Mouse (Mus musculus): ENCODE results near the gene Cntnap1. TPM values are rescaled to one million over a fixed set of nuclear protein-coding genes. Genes with fewer than 3 reads are reported as not detected.

Cntnap1 gene
- polyA plus RNA-seq, 1 experiment: 89.5 TPM

- TF ChIP-seq CTCF (IDR thresholded peaks at IDR 0.05; ENCODE audit: extremely low read depth, insufficient read depth, low read length) (no peak), POLR2A (IDR thresholded peaks at IDR 0.05; ENCODE audit: extremely low read depth, insufficient read depth, low read length) (no peak)
- peaks cover 5% of the 10 kb centered on the region; the same call in 1 of the 2 replicates for H3K4me1 ChIP-seq (ENCODE audit: control insufficient read depth, insufficient read depth, low read length)
- H3K27ac ChIP-seq (ENCODE audit: insufficient read depth, low read length): no peak overlapping the region
- no peak overlapping the region for H3K4me3 ChIP-seq (ENCODE audit: insufficient read depth, low read length)
Observed at GRCm38 (mm10) chr11:101168301-101168980, 1.9 kb upstream of the Cntnap1 start.

DNA sequence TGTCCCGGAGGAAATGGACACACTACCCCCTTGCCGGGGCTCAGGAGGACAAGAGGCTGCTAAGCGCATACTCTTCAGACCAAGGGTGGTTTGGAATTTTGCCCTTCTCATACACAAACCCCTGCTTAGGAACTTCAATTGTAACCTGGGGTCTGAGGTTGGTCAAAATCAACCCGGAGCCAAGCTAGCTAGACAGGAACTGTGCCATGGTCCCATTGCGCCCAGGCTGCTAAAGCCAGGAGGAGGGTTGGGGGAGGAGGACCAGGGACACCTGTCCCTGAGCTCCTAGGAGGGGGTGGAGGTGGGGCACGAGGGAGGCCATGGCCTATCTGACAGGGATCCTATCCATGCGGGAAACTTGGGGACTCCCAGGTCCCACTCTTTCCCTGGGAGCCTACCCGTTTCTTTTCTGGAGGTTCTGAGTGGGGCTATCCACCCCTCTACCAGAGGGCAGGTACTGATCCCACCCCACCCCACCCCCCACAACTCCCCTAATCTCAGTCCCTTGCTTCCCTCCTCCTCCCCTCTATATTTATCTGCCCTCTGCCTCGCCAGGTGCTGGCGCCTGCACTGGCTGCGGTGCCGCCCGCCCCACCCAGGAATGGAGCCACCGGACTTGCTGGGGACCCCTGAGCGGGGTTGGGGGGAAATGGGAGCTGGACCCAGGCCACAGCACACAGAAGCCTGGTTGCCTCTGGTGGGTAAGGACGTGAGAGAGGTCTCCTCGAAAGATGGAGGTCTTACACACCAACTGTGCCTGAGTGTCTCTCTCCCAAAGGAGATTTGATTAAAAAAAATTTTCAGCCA, 819 bp upstream of the Cntnap1 start:
- TF ChIP-seq CTCF (IDR thresholded peaks at IDR 0.05; ENCODE audit: extremely low read depth, insufficient read depth, low read length): no peak
- TF ChIP-seq POLR2A (IDR thresholded peaks at IDR 0.05; ENCODE audit: extremely low read depth, insufficient read depth, low read length): no peak
- Histone ChIP-seq H3K4me1 (ENCODE audit: control insufficient read depth, insufficient read depth, low read length) (peaks cover 5% of the 10 kb centered on the region; the same call in 1 of the 2 replicates), H3K4me3 (ENCODE audit: insufficient read depth, low read length) (peak overlapping the region; percentile 68), H3K27ac (ENCODE audit: insufficient read depth, low read length) (no peak overlapping the region)

DNA sequence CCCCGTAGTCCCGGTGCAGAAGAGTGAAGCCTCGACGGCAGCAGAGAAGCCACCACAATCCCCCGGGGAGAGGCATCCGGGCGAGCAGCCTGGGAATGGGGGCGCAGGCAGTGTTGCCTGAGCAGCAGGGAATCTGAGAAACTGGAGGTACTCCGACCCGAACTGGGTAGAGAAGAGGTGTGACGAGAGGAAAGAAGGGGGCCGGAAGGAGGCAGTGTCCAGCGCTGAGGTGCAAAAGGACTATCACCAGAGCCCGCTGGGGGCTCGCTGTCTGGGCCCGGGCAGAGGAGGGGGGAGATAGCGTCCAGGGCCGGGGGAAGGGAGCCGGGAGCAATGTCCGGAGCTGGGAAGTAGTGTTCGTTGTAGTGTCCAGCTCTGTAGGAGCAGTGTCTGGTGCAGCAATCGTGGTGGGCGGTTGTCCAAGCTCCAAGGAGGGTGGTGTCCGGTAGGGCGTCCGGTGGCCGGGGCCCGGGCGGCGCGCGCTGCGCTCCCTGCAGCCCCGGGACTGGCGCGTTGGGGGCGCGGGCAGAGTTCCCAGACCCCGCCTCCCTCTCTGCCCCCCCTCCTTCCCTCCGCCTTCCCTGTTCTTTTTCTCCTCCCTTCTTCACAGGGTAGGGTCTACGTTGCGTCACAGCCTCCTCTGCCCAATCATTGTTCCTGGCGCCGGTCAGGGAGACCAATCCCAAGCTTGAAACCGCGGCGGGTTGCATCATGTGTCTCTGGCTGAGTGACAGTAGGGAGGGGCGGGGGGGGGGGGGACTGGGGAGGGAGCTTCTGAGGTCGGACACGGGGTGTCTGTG, 688 bp downstream of the Cntnap1 start, which contains the start of gene Plekhh3:
Gene Plekhh3, minus strand, starts transcription at position 541 of the 800 bp plus-strand sequence.
- TF ChIP-seq POLR2A (IDR thresholded peaks at IDR 0.05; ENCODE audit: extremely low read depth, insufficient read depth, low read length) (0 out of 2 replicates have a peak, but pooled peaks have one; percentile 16), CTCF (IDR thresholded peaks at IDR 0.05; ENCODE audit: extremely low read depth, insufficient read depth, low read length) (no peak)
- H3K4me1 ChIP-seq (ENCODE audit: control insufficient read depth, insufficient read depth, low read length): peaks cover 5% of the 10 kb centered on the region
- peak within 1 kb of the TSS; percentile 68 for H3K4me3 ChIP-seq (ENCODE audit: insufficient read depth, low read length)
- H3K27ac ChIP-seq (ENCODE audit: insufficient read depth, low read length): peak within 1 kb of the TSS; percentile 69

- peaks cover 5% of the 10 kb centered on the region for H3K4me1 ChIP-seq (ENCODE audit: control insufficient read depth, insufficient read depth, low read length)
- TF ChIP-seq POLR2A (IDR thresholded peaks at IDR 0.05; ENCODE audit: extremely low read depth, insufficient read depth, low read length) (peak; percentile 55; the same call in 1 of the 2 replicates), CTCF (IDR thresholded peaks at IDR 0.05; ENCODE audit: extremely low read depth, insufficient read depth, low read length) (no peak)
- H3K4me3 ChIP-seq (ENCODE audit: insufficient read depth, low read length): peak overlapping the region; percentile 36
- H3K27ac ChIP-seq (ENCODE audit: insufficient read depth, low read length): peak overlapping the region; percentile 69
Observed at GRCm38 (mm10) chr11:101171721-101172433, 1.6 kb downstream of the Cntnap1 start.

DNA sequence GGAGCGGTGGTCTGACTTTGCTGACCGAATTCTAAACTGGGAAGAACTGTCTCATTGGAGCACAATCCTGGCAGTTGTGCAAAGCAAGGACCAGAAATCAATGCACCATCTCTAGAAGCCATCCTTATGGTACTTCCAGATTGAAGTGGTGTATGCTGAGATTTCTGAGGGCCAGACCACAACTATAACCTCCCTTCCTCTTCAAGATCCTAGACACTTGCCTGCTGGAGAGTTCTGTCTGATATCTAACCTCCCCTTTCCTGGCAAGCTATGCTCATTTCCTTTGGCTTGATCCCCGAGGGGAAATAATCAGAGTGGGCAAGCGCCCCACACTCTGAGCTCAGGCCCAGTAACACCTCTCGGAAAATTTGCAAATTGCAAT, 2.1 kb downstream of the Cntnap1 start:
- H3K27ac ChIP-seq (ENCODE audit: insufficient read depth, low read length): peak overlapping the region; percentile 69
- peaks cover 5% of the 10 kb centered on the region for H3K4me1 ChIP-seq (ENCODE audit: control insufficient read depth, insufficient read depth, low read length)
- H3K4me3 ChIP-seq (ENCODE audit: insufficient read depth, low read length): peak overlapping the region; percentile 36
- TF ChIP-seq POLR2A (IDR thresholded peaks at IDR 0.05; ENCODE audit: extremely low read depth, insufficient read depth, low read length) (no peak), CTCF (IDR thresholded peaks at IDR 0.05; ENCODE audit: extremely low read depth, insufficient read depth, low read length) (no peak)

DNA sequence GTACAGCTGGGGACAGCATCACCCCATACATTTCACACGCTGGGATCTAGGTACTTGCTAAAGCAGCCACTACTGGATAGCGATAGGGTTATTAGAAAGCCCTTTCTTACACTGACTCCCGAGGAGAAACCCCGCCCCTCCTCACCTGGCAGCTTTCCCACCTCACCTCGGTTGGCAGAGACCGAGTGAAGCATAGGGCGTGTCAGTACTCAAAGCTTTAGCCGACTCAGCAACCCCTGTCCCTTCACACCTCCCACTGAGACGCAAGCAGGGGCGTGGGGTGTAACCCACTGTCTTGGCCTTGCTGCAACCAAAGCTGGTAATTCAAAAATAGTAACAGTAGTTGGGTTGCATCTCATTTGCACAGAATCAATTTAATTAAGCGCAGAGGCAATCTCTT, 2.8 kb downstream of the Cntnap1 start:
- H3K4me3 ChIP-seq (ENCODE audit: insufficient read depth, low read length): peak overlapping the region; percentile 22; the same call in 1 of the 2 replicates
- H3K4me1 ChIP-seq (ENCODE audit: control insufficient read depth, insufficient read depth, low read length): peaks cover 5% of the 10 kb centered on the region
- TF ChIP-seq CTCF (IDR thresholded peaks at IDR 0.05; ENCODE audit: extremely low read depth, insufficient read depth, low read length) (no peak), POLR2A (IDR thresholded peaks at IDR 0.05; ENCODE audit: extremely low read depth, insufficient read depth, low read length) (no peak)
- 0 out of 2 replicates have a peak overlapping the region, but pooled peaks have one; percentile 14 for H3K27ac ChIP-seq (ENCODE audit: insufficient read depth, low read length)

DNA sequence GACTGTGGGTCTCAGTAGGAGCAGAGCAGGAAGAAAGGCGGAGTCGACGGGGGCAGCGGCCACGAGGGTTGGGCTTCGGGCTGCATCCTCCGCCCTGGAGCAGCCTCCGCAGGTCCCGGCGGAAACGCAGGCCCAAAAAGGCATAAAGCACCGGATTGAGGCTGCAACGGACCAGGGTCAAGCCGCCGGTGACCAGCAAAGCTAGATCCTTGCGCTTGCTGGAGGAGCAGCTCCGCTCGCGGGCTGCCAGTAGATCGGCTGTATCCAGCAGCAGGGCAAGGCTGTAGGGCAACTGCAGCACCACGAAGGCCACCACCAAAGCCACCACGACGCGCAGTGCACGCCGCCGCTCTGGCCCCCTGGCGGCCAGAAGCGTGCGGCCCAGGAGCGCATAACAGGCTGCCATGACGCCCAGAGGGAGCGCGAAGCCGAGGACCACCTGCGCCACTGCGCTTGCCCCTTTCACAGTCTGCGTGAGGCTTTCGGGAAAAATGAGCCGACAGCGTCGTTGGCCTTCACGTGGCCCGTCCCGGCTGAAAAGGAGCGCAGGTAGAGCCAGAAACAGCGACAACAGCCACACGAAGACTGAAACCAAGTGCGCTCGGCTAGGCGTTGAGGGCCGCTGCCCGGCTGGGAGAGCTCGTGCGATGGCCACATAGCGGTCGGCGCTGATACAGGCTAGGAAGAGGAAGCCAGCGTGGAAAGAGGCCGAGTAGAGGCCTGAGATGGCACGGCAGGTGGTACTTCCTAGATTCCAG, 3.5 kb downstream of the Cntnap1 start:
- Histone ChIP-seq H3K4me3 (ENCODE audit: insufficient read depth, low read length) (peak overlapping the region; percentile 22), H3K27ac (ENCODE audit: insufficient read depth, low read length) (no peak overlapping the region), H3K4me1 (ENCODE audit: control insufficient read depth, insufficient read depth, low read length) (peaks cover 5% of the 10 kb centered on the region)
- TF ChIP-seq CTCF (IDR thresholded peaks at IDR 0.05; ENCODE audit: extremely low read depth, insufficient read depth, low read length): peak; percentile 45; the same call in 1 of the 2 replicates
- no peak for TF ChIP-seq POLR2A (IDR thresholded peaks at IDR 0.05; ENCODE audit: extremely low read depth, insufficient read depth, low read length)

DNA sequence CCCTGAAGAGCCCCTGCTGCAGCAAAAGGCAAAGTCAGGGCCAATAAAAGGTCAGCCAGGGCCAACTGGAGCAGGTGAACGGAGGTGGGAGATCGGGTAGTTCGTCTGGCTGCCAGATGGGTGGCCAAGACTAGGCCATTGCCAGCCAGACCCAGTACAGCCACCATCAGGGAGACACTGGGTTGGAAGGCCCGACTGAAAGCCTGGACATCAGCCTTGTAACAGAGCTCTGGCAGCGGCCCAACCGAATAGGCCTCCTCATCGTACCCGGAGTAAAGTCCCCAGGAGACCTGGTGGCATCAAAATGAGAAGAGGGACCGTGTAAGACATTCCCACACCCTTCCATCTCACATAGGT, 4.0 kb downstream of the Cntnap1 start:
- Histone ChIP-seq H3K4me3 (ENCODE audit: insufficient read depth, low read length) (peak overlapping the region; percentile 22; the same call in 1 of the 2 replicates), H3K4me1 (ENCODE audit: control insufficient read depth, insufficient read depth, low read length) (peaks cover 5% of the 10 kb centered on the region), H3K27ac (ENCODE audit: insufficient read depth, low read length) (no peak overlapping the region)
- TF ChIP-seq CTCF (IDR thresholded peaks at IDR 0.05; ENCODE audit: extremely low read depth, insufficient read depth, low read length) (no peak), POLR2A (IDR thresholded peaks at IDR 0.05; ENCODE audit: extremely low read depth, insufficient read depth, low read length) (no peak)
